Mouse (Mus musculus): Measurements from ENCODE around the gene Senp5. TPM values are rescaled to one million over a fixed set of nuclear protein-coding genes. Genes with fewer than 3 reads are reported as not detected.
"Not testable (repeated sequence)": the region's sequence is repeated elsewhere in the genome, so short reads cannot be mapped to it uniquely, and the experiment has no call there.

Gene Senp5
- polyA plus RNA-seq, 1 experiment from 2014 or later = 41.3 TPM

DNA sequence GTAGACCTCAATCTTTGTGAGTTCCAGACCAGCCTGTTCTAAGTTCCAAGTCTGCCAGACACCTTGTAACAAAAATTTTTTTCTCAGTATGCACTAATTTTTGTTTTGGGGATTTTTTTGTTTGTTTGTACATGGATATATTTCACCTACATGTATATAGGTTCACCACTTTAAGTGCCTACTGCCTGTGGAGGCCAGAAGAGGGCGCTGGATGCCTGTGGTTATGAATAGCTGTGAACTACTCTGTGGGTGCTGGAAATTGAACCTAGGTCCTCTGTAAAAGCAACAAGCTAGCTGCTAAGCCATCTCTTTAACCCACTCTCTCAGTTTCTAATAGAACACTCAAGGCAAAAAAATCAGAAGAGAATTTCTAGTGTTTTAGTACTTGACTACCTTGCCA is 11.0 kb downstream of the Senp5 start:
- DNase-seq (ENCODE audit: low read depth, low spot score) = no peak
- ChIA-PET CTCF (no interaction called here), POLR2A (no interaction called here)
- in situ Hi-C loops (cut with MboI; ENCODE audit: low pct_unique_long_range_greater_than_20kb) = no loop called here
- H3K27me3 ChIP-seq = no peaks in the 10 kb centered on the region
- no peak for ATAC-seq
- TF ChIP-seq CTCF (IDR thresholded peaks at IDR 0.05) = peak; percentile 44

DNA sequence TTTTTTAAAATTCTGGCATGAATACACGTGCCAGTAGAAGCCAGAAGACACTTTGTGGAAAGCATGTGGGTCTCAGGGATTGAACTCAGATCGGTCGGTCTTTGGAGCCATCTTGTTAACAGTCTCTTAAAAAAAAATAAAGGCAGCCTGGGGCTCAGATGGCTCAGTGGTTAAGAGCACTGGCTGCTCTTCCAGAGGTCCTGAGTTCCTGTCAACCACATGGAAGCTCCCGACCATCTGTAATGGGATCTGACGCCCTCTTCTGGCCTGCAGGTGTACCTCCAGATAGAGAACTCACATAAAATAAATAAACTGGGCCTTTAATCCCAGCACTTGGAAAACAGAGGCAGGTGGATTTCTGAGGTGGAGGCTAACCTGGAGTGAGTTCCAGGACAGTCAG is 22.1 kb downstream of the Senp5 start:
- DNase-seq (ENCODE audit: low read depth, low spot score) (no peak), ATAC-seq (no peak)
- POLR2A ChIA-PET = no interaction called here
- TF ChIP-seq CTCF (IDR thresholded peaks at IDR 0.05) = peak; percentile 28
- in situ Hi-C loops (cut with MboI; ENCODE audit: low pct_unique_long_range_greater_than_20kb) = no loop called here
- H3K27me3 ChIP-seq = no peaks in the 10 kb centered on the region
- CTCF ChIA-PET = interaction anchor here (0.7 to 1.2 kb wide), 2 partner anchors 9 to 18 kb away, joined by 3 read pairs; no protein-coding TSS in a partner anchor

DNA sequence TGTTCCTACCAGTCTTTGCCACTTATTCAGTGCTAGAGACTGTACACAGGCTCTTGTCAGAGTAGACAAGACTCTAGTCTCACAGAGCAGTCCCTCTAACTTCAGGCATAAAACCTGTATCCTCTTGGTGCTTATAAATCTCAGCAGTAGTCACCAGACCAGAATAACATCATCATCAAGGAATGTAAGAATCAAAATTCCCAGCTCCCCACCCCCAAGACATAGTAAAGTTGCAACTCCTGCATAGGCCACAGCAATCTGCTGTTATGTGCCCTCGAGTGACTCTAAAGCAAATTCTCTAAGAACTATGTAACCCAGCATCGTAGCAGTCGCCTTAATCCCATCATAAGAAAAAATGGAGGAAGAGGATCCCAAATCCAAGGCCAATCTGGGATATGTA is 23.6 kb downstream of the Senp5 start:
- ATAC-seq (peak; percentile 47), DNase-seq (ENCODE audit: low read depth, low spot score) (no peak)
- TF ChIP-seq CTCF (IDR thresholded peaks at IDR 0.05) = no peak
- CTCF ChIA-PET = no interaction called here
- in situ Hi-C loops (cut with MboI; ENCODE audit: low pct_unique_long_range_greater_than_20kb) = no loop called here
- POLR2A ChIA-PET = no interaction called here
- no peaks in the 10 kb centered on the region for H3K27me3 ChIP-seq

DNA sequence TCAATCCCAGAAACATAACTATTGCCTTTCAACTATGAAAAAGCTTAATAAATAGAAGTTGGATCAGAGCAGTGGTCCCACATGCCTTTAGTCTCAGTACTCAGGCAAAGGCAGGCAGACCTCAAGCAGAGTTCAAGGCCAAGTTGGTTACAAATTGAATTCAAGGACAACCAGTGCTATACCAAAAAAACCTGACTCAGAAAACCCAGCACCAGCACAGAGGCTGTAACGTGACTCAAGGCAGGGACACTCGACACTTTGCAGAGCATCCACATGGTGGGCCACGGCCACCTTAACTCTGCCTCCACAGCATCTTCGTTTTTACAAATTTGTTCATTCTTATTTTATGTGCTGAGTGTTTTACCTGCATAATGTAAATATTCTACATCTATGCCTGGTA is 27.8 kb downstream of the Senp5 start:
- no peaks in the 10 kb centered on the region for H3K27me3 ChIP-seq
- DNase-seq (ENCODE audit: low read depth, low spot score) = no peak
- ATAC-seq = no peak
- ChIA-PET CTCF (no interaction called here), POLR2A (no interaction called here)
- in situ Hi-C loops (cut with MboI; ENCODE audit: low pct_unique_long_range_greater_than_20kb) = no loop called here
- no peak for TF ChIP-seq CTCF (IDR thresholded peaks at IDR 0.05)

DNA sequence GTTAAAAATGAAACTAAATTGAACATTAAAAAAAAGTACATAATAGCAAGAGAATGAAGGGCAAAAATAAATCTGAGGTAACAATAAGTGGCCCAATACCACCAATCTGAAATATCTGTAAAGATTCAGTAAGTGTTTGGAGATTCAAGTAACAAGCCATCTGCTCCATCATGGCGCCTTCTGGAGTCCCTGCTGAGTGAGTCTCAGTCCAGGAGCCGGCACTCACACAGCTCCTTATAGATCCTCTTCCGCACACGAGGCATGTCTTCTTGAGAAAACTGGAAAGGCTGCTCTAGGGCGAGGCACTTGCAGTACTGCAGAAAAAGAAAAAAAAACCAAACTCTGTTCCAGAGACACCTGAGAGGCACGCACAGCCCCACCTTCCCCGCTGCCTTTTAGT is 39.9 kb downstream of the Senp5 start:
- in situ Hi-C loops (cut with MboI; ENCODE audit: low pct_unique_long_range_greater_than_20kb) = no loop called here
- CTCF ChIA-PET = interaction anchor here (1.0 kb wide), 1 partner anchor 19 kb away, joined by 3 read pairs; no protein-coding TSS in a partner anchor
- DNase-seq (ENCODE audit: low read depth, low spot score) = no peak
- no peak for ATAC-seq
- no peaks in the 10 kb centered on the region for H3K27me3 ChIP-seq
- TF ChIP-seq CTCF (IDR thresholded peaks at IDR 0.05) = no peak
- POLR2A ChIA-PET = no interaction called here

DNA sequence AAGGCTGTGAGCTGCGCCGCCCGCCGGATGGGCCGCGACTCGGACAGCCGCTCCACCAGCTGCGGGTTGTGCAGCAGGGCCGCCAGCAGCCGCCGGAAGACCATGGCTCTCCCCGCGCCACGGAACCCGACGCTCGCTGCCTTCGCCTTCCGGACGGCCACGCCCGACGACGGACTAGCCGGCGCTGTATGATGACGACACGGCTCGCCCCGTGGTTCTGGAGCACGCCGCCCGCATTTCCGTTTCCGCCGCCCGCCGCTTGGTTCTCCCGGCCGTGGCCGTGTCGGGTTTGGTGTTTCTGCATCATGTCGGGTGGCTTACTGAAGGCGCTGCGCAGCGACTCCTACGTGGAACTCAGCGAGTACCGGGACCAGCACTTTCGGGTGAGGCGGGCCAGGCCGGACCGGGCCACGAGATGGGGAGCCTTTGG is 54.7 kb downstream of the Senp5 start, which contains the start of the genes 0610012G03Rik and Ncbp2:
TSS of gene 0610012G03Rik (minus strand) at position 150 of the 430 bp plus-strand sequence.
TSS of gene Ncbp2 (plus strand) at position 169 of the 430 bp plus-strand sequence.
- in situ Hi-C loops (cut with MboI; ENCODE audit: low pct_unique_long_range_greater_than_20kb) = loop anchor here (5.0 kb wide), 1 partner anchor 54 kb away; the partner anchor contains the start of gene Senp5
- POLR2A ChIA-PET = interaction anchor here (1.5 kb wide), 1 partner anchor 54 kb away, joined by 5 read pairs; the partner anchor contains the start of gene Senp5

DNA sequence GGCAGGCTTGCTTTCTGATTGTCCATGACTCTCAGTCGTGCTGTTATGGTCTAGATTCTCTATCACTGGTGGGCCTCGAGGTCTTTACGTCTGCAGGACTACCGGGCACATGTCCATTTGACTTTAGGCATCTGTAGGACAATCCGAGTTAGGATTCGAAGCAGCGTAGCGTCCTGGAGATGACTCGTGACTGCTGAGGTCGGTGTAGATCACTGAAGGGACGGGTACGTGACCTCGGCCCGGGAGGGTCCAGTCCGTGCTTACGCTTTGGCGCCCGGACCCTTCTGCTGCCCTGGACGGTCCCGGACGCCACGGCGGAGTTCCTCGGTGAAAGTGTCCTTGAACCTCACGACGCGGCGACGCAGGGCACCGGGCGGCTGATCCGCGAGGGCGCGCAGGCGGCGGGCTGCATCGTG is 55.2 kb downstream of the Senp5 start:
- ChIA-PET POLR2A (interaction anchor here (1.5 kb wide), 1 partner anchor 55 kb away, joined by 5 read pairs; the partner anchor contains the start of gene Senp5), CTCF (no interaction called here)
- no peaks in the 10 kb centered on the region for H3K27me3 ChIP-seq
- no peak for DNase-seq (ENCODE audit: low read depth, low spot score)
- in situ Hi-C loops (cut with MboI; ENCODE audit: low pct_unique_long_range_greater_than_20kb) = loop anchor here (5.0 kb wide), 1 partner anchor 54 kb away; the partner anchor contains the start of gene Senp5
- no peak for TF ChIP-seq CTCF (IDR thresholded peaks at IDR 0.05)
- peak; percentile 13 for ATAC-seq

More for the DNA sequence above, 54.7 kb downstream of the Senp5 start, which contains the start of the genes 0610012G03Rik and Ncbp2:
- DNase-seq (ENCODE audit: low read depth, low spot score) (peak; percentile 49), ATAC-seq (peak; percentile 76)
- CTCF ChIA-PET = no interaction called here
- no peak for TF ChIP-seq CTCF (IDR thresholded peaks at IDR 0.05)
- H3K27me3 ChIP-seq = no peaks in the 10 kb centered on the region

DNA sequence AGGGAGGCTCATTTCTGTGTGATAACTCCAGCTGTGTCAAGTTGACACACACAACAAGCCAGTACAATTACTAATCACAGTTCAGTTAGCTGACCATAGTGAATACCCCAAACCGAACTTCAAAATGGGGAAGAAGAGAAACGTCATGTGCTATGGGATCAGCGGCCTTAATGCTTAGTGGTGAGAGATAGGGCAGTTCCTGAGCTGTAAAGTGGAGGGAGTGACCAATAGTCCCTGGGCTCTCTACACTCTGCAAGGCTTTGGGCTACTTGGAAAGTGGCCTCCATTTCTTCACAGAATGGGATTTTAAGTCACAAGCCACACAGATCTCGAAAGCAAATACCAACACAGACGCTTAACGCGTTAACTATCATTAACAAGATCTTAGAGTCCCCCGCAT is 55.8 kb downstream of the Senp5 start:
- ChIA-PET CTCF (no interaction called here), POLR2A (interaction anchor here (1.5 kb wide), 1 partner anchor 55 kb away, joined by 5 read pairs; the partner anchor contains the start of gene Senp5)
- in situ Hi-C loops (cut with MboI; ENCODE audit: low pct_unique_long_range_greater_than_20kb) = loop anchor here (5.0 kb wide), 1 partner anchor 55 kb away; the partner anchor contains the start of gene Senp5
- DNase-seq (ENCODE audit: low read depth, low spot score) (no peak), ATAC-seq (no peak)
- H3K27me3 ChIP-seq = no peaks in the 10 kb centered on the region
- TF ChIP-seq CTCF (IDR thresholded peaks at IDR 0.05) = no peak

DNA sequence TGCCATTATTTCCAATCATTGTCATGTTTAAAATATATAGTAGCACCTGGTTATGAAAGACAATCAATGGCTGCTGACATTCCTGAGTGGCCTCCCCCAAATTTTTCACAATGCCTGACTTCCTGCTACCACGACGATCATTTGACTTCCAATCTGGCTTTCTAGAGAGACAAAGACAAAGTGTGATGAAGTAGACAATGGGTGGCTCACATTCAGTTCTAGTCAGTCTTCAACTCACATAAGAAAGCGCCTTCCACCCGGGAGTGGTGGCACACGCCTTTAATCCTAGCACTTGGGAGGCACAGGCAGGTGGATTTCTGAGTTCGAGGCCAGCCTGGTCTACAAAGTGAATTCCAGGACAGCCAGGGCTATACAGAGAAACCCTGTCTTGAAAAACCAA is 57.1 kb downstream of the Senp5 start:
- H3K27me3 ChIP-seq; ATAC-seq; POLR2A ChIA-PET; DNase-seq (ENCODE audit: low read depth, low spot score); CTCF ChIA-PET: not testable (repeated sequence)
- in situ Hi-C loops (cut with MboI; ENCODE audit: low pct_unique_long_range_greater_than_20kb) = loop anchor here (5.0 kb wide), 1 partner anchor 56 kb away; the partner anchor contains the start of gene Senp5

DNA sequence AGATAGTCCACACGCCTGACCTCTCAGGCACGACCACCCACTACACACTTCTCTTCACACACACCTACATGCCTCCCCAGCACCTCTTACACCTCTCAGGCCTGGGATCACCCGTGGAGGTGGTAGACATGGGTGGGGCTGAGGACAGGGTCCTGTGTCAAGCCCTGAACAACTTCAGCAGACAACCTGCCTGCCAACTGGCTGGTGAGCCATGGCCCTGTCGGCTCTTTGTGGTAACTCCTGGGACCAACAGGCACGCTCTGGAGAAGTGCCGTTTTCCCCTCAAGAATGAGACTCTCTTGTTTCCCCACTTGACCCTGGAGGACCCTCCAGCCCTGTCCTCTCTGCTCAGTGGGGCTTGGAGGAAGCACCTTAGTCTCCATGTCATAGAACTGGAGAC is 57.7 kb downstream of the Senp5 start:
- no peak for ATAC-seq
- in situ Hi-C loops (cut with MboI; ENCODE audit: low pct_unique_long_range_greater_than_20kb) = loop anchor here (5.0 kb wide), 1 partner anchor 57 kb away; the partner anchor contains the start of gene Senp5
- ChIA-PET CTCF (no interaction called here), POLR2A (no interaction called here)
- no peak for TF ChIP-seq CTCF (IDR thresholded peaks at IDR 0.05)
- DNase-seq (ENCODE audit: low read depth, low spot score) = no peak
- no peaks in the 10 kb centered on the region for H3K27me3 ChIP-seq

DNA sequence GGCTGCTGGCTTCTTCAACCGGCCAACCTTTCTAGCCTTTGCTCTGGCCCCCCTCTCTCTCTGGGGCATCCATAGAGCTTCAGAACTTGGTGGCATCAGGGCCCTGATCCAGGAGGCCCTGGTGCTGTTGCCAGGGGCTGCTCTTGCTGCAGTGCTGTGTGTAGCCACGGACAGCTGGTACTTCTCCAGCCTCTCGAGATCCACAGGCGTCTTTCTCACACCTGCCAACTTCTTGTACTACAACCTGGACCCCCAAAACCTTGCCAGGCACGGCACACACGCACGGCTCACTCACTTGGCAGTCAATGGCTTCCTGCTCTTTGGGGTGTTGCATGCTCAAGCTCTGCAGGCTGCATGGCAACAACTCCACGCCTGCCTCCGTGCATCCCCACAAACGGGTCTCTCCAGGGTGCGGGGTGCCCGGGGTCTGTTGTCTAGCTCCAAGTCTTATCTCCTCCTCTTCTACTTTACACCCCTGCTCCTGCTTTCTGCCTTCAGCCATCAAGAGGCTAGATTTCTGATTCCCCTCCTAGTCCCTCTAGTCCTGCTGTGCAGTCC is 58.3 kb downstream of the Senp5 start:
- ATAC-seq = no peak

More for the DNA sequence above, 58.3 kb downstream of the Senp5 start:
- no peak for TF ChIP-seq CTCF (IDR thresholded peaks at IDR 0.05)
- H3K27me3 ChIP-seq = no peaks in the 10 kb centered on the region
- DNase-seq (ENCODE audit: low read depth, low spot score) = no peak
- ChIA-PET CTCF (interaction anchor here (1.0 to 1.7 kb wide), 2 partner anchors 14 to 27 kb away, joined by 6 to 8 read pairs; no protein-coding TSS in a partner anchor), POLR2A (no interaction called here)
- in situ Hi-C loops (cut with MboI; ENCODE audit: low pct_unique_long_range_greater_than_20kb) = loop anchor here (5.0 kb wide), 1 partner anchor 58 kb away; the partner anchor contains the start of gene Senp5
